Mouse (Mus musculus) midbrain, embryonic 13.5 days (tissue): ENCODE results near the gene Ankrd34a. TPM values are rescaled to one million over a fixed set of nuclear protein-coding genes. Genes with fewer than 3 reads are reported as not detected.
"Not testable (repeated sequence)": the region's sequence is repeated elsewhere in the genome, so short reads cannot be mapped to it uniquely, and the experiment has no call there.

ENCODE experiments used
- ATAC-seq: fragments of 200-750 bp; cut with Nextera tagmentation; 2 replicates; pipeline ENCODE4 v1.8.0; 2017; ENCODE audit warnings: mild to moderate bottlenecking, moderate TSS enrichment, moderate library complexity
- H3K27ac ChIP-seq: fragments of 300-500 bp; sonication (generic); 2 replicates; pipeline ENCODE4 v1.5.1; 2015; ENCODE audit warnings: inconsistent platforms, mild to moderate bottlenecking, moderate library complexity
- H3K27me3 ChIP-seq: fragments of 300-500 bp; sonication (generic); 2 replicates; pipeline ENCODE4 v1.6.1; 2015; ENCODE audit warnings: mild to moderate bottlenecking, inconsistent platforms
- H3K36me3 ChIP-seq: fragments of 300-500 bp; sonication (generic); 2 replicates; pipeline ENCODE4 v1.6.1; 2015; ENCODE audit warnings: mild to moderate bottlenecking, inconsistent platforms
- H3K4me1 ChIP-seq: fragments of 300-500 bp; sonication (generic); replicated peaks from 2 replicates; pipeline ENCODE4 v1.6.1; 2015; ENCODE audit warnings: inconsistent platforms
- H3K4me2 ChIP-seq: fragments of 300-500 bp; sonication (generic); replicated peaks from 2 replicates; pipeline ENCODE4 v1.6.1; 2015; ENCODE audit warnings: moderate library complexity, mild to moderate bottlenecking, inconsistent platforms
- H3K4me3 ChIP-seq: fragments of 300-500 bp; sonication (generic); replicated peaks from 2 replicates; pipeline ENCODE4 v1.5.1; 2015; ENCODE audit warnings: mild to moderate bottlenecking, inconsistent platforms
- H3K9ac ChIP-seq: fragments of 300-500 bp; sonication (generic); replicated peaks from 2 replicates; pipeline ENCODE4 v1.6.1; 2015; ENCODE audit warnings: mild to moderate bottlenecking, inconsistent platforms
- H3K9me3 ChIP-seq: fragments of 300-500 bp; sonication (generic); 2 replicates; pipeline ENCODE4 v1.6.1; 2016; ENCODE audit warnings: mild to moderate bottlenecking, inconsistent platforms
- WGBS: fragments of 180-500 bp; shearing (Covaris S2); methylation state at CpG from one replicate; pipeline ENCODE4 v1.1.7; 2015; 5-methylcytosine and 5-hydroxymethylcytosine counted together
- polyA plus RNA-seq: library from polyadenylated mRNA; unstranded; fragments of >200 nt; fragmentation: Nextera tagmentation; extraction: Ambion mirVana; gene quantifications from 2 replicates; pipeline ENCODE4 v1.2.1, GENCODE M21; 2015

The Ankrd34a gene
- polyA plus RNA-seq, 1 experiment from 2014 or later: 6.5 TPM

DNA sequence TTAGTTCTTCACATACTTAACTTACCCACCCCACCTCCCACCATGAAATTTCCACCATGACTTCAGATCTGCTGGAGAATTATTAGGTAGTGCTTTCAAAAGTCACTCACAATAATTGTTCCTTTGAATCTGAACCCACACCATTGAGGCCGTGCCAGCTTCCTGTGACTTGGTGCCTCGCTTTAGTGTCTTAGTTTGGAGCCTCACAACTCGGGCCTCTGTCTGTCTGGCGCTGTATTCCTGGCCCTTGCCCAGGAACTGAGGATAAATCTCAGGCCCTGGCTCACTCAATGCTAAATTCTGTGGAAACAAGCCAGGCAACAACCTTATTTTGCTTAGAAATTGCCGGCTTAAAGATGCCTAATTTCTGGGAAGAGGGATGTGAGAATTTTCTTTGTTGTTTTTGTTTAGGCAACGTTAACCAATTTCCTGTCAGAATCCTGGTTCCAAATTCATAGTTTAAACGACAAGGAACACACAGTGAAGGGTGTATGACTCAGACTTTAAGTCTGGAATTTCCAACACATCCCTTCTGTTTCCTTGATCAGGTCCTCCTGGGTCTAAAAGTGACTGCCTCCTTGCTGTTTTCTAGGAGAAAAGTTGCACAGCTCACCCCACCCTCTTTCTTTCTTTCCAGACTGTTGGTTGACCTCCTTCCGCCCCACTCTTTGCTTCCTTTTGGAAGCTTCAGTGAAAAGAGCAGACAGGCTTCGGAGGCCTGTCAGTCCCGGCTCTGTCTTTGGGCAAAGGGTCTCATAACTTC lies 5.7 kb downstream of the Ankrd34a start:
- 16% methylated on average over 10 of the region's 10 CpGs for WGBS
- Histone ChIP-seq H3K27me3 (0 out of 2 replicates have a peak, but pooled peaks cover 2% of the 10 kb centered on the region), H3K36me3 (no peaks in the 10 kb centered on the region), H3K9ac (peak overlapping the region; percentile 92), H3K4me1 (peaks cover 75% of the 10 kb centered on the region), H3K27ac (peak overlapping the region; percentile 95), H3K4me3 (peak overlapping the region; percentile 84), H3K9me3 (no peaks in the 10 kb centered on the region), H3K4me2 (peak overlapping the region; percentile 84)
- no peak for ATAC-seq

GRCm38 (mm10) chr3:96602704-96603084 lies 6.3 kb downstream of the Ankrd34a start:
- Histone ChIP-seq H3K27me3 (0 out of 2 replicates have a peak, but pooled peaks cover 2% of the 10 kb centered on the region), H3K4me3 (peak overlapping the region; percentile 84), H3K36me3 (0 out of 2 replicates have a peak, but pooled peaks cover 4% of the 10 kb centered on the region), H3K4me2 (peak overlapping the region; percentile 84), H3K27ac (peak overlapping the region; percentile 95), H3K4me1 (peaks cover 69% of the 10 kb centered on the region), H3K9ac (peak overlapping the region; percentile 92), H3K9me3 (no peaks in the 10 kb centered on the region)
- 24% methylated on average over 5 of the region's 5 CpGs for WGBS
- no peak for ATAC-seq

GRCm38 (mm10) chr3:96603311-96603710 lies 6.9 kb downstream of the Ankrd34a start:
- peak overlapping the region; percentile 92 for H3K9ac ChIP-seq
- peaks cover 63% of the 10 kb centered on the region for H3K4me1 ChIP-seq
- H3K4me2 ChIP-seq: peak overlapping the region; percentile 84
- WGBS: 31% methylated on average over 5 of the region's 5 CpGs
- H3K9me3 ChIP-seq: no peaks in the 10 kb centered on the region
- ATAC-seq: no peak
- H3K36me3 ChIP-seq: 0 out of 2 replicates have a peak, but pooled peaks cover 5% of the 10 kb centered on the region
- H3K27ac ChIP-seq: peak overlapping the region; percentile 95
- peak overlapping the region; percentile 84 for H3K4me3 ChIP-seq
- H3K27me3 ChIP-seq: 0 out of 2 replicates have a peak, but pooled peaks cover 2% of the 10 kb centered on the region

DNA sequence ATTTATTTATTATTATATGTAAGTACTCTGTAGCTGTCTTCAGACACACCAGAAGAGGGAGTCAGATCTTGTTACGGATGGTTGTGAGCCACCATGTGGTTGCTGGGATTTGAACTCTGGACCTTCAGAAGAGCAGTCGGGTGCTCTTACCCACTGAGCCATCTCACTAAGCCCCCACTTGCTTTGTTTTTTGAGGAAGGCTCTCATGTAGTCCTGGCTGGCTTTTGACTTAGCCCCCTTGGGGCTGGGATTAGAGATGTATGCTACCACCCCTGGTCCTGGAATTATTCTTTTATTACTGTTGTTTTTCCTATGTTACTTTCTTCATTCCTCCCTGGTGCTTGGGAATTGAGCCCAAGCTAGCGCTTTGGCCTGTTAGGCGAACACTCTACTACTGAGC lies 9.6 kb downstream of the Ankrd34a start:
- WGBS: 88% methylated on average over 4 of the region's 4 CpGs
- not testable (repeated sequence) for H3K27me3 ChIP-seq, H3K9me3 ChIP-seq, H3K36me3 ChIP-seq, ATAC-seq, H3K9ac ChIP-seq, H3K4me2 ChIP-seq, H3K27ac ChIP-seq, H3K4me3 ChIP-seq
- H3K4me1 ChIP-seq: peaks cover 42% of the 10 kb centered on the region

GRCm38 (mm10) chr3:96606618-96607017 lies 10.2 kb downstream of the Ankrd34a start:
- no peak for ATAC-seq
- Histone ChIP-seq H3K4me3 (no peak overlapping the region), H3K27me3 (no peaks in the 10 kb centered on the region), H3K4me2 (no peak overlapping the region), H3K4me1 (peaks cover 42% of the 10 kb centered on the region), H3K27ac (no peak overlapping the region), H3K36me3 (0 out of 2 replicates have a peak, but pooled peaks cover 5% of the 10 kb centered on the region), H3K9ac (no peak overlapping the region), H3K9me3 (no peaks in the 10 kb centered on the region)
- WGBS: 94% methylated on average over 4 of the region's 4 CpGs

DNA sequence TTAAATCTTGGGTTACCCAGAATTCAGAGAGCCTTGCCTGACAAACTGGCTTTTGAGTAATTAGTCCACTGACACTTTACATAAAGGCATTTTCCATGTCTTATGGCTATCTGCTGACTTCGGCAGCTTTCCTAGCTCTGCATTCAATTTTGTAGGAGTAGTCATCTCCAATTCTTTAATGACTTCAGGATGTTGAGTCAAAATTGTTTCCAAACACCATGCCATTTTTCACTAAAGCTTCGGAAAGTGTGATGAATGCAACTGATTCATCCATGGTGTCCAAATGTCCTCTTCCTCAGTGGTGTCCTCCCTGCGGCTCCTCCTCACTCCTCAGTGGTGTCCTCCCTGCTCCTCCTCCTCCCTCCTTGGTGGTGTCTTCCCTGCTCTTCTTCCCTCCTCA lies 21.5 kb downstream of the Ankrd34a start:
- no peaks in the 10 kb centered on the region for H3K27me3 ChIP-seq
- ATAC-seq: no peak
- 96% methylated on average over 3 of the region's 3 CpGs for WGBS
- no peak overlapping the region for H3K9ac ChIP-seq
- no peak overlapping the region for H3K27ac ChIP-seq
- no peaks in the 10 kb centered on the region for H3K4me1 ChIP-seq
- H3K4me3 ChIP-seq: no peak overlapping the region
- peaks cover 73% of the 10 kb centered on the region for H3K36me3 ChIP-seq
- H3K4me2 ChIP-seq: no peak overlapping the region
- H3K9me3 ChIP-seq: no peaks in the 10 kb centered on the region

DNA sequence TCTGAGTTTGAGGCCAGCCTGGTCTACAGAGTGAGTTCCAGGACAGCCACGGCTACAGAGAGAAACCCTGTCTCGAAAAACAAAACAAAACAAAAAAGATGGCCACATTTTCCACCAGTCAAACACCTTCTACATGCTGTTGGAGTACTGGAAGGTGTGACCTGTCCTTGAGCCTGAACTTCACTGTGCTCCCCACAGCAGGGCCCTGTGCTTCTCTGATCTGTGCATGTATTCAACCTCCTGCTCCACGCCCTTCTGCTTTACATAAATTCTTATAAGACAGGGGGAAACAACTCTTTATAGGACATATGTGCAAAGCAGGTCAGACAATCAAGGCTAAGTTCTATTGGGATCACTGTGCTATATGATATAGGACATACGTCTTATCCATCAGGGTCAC lies 26.8 kb downstream of the Ankrd34a start:
- Histone ChIP-seq H3K4me3 (no peak overlapping the region), H3K27ac (no peak overlapping the region), H3K9ac (no peak overlapping the region), H3K4me1 (no peaks in the 10 kb centered on the region), H3K9me3 (no peaks in the 10 kb centered on the region), H3K4me2 (no peak overlapping the region), H3K36me3 (peaks cover 66% of the 10 kb centered on the region), H3K27me3 (no peaks in the 10 kb centered on the region)
- ATAC-seq: no peak
- WGBS: 92% methylated on average over 4 of the region's 4 CpGs

GRCm38 (mm10) chr3:96629729-96630600 lies 33.5 kb downstream of the Ankrd34a start, which contains the start of gene Rbm8a:
Gene Rbm8a, plus strand, starts transcription at chr3:96629933.
- Histone ChIP-seq H3K9ac (peak within 1 kb of the TSS; percentile 78), H3K4me1 (peaks cover 23% of the 10 kb centered on the region), H3K36me3 (peaks cover 33% of the 10 kb centered on the region), H3K27ac (peak within 1 kb of the TSS; percentile 79), H3K4me3 (peak within 1 kb of the TSS; percentile 76), H3K4me2 (peak within 1 kb of the TSS; percentile 89), H3K27me3 (no peaks in the 10 kb centered on the region), H3K9me3 (no peaks in the 10 kb centered on the region)
- ATAC-seq: peak; percentile 96
- WGBS: 2% methylated on average over 48 of the region's 48 CpGs

DNA sequence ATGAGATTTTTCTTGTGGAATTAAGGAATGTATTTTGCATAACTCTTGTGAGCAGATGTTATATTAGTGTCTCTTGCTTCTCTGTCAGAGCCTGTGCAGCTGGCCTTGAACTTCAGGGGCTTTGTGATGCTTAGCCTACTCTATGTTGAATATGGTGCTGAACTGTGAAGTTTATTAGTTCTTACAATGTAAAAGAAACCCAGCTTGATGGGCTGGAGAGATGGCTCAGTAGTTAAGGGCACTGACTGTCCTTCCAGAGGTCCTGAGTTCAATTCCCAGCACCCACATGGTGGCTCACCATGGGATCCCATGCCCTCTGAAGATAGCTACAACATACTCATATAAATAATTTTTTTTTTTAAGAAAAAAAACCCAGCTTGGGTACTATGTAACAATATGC lies 35.6 kb downstream of the Ankrd34a start:
- Histone ChIP-seq H3K4me3 (no peak overlapping the region), H3K9me3 (no peaks in the 10 kb centered on the region), H3K27me3 (no peaks in the 10 kb centered on the region), H3K36me3 (peaks cover 22% of the 10 kb centered on the region), H3K4me2 (no peak overlapping the region), H3K9ac (no peak overlapping the region), H3K27ac (no peak overlapping the region), H3K4me1 (peaks cover 39% of the 10 kb centered on the region)
- ATAC-seq: no peak

DNA sequence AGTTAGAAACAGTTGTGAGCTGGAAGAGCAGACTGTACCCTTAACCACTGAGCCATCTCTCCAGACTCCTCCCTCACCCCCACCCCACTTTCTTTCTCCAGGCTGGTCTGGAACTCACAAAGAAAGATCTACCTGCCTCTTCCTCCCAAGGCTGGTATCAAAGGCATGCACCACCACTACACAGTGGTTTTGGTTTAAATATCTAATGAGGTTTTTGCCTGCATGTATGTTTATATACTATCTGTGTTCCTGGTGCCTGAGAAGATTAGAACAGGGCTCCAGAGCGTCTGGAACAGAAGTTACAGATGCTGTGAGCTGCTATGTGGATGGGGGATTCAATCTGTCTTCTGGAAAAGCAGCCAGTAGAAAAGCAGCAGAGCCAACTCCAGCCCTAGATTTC lies 37.6 kb downstream of the Ankrd34a start:
- no peak overlapping the region for H3K4me2 ChIP-seq
- H3K36me3 ChIP-seq: peaks cover 38% of the 10 kb centered on the region
- 74% methylated on average over 1 of the region's 1 CpGs for WGBS
- no peaks in the 10 kb centered on the region for H3K27me3 ChIP-seq
- no peak overlapping the region for H3K9ac ChIP-seq
- no peak overlapping the region for H3K4me3 ChIP-seq
- H3K27ac ChIP-seq: no peak overlapping the region
- ATAC-seq: no peak
- peaks cover 40% of the 10 kb centered on the region for H3K4me1 ChIP-seq
- no peaks in the 10 kb centered on the region for H3K9me3 ChIP-seq

DNA sequence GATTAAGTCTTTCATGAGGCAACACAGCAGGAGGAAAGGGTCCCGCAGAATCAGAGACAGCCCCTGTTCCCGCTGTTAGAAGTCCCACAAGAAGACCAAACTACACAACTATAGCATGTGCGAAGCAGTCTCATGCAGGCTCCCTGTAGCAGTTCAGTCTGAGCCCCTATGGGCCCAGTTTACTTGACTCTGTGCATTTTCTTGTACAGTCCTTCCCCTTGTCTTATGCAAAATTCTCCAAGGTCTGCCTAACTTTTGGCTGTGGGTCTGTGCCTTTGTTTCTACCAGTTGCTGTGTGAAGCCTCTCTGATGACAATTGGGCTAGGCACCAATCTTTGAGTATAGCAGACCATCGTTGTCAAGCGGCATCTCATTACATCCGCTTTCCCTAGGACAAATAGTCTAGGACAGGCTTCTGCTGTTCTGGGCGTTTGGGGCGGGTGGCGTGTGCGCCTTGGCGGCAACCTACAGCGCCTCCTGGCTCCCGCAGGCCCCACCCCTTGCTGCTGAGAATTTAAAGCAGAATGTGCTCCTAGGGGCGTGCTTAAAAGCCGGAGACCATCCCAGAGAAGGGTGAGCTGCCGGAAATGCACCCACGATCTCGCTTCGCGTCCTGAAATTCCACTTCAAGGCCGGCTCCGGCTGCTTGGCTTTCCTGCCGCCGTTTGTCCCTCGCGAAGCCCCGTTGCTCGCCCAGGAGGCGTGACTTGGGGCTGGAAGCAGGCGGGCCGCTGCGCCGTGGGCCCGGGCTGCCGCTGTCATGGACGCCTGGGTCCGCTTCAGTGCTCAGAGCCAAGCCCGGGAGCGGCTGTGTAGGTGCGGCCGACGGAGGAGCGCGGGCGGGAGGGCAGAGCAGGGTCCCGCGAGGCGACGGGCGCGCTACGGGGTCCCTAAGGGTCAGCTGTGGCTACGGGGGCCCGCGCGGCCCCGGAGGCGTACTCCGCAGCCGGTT lies 38.8 kb downstream of the Ankrd34a start, which contains the start of the genes Pex11b and Gm42957:
Gene Pex11b (plus strand): TSS at position 449 of the 952 bp plus-strand sequence.
Gene Gm42957 (plus strand): TSS at position 547 of the 952 bp plus-strand sequence.
- Histone ChIP-seq H3K36me3 (peaks cover 48% of the 10 kb centered on the region), H3K27me3 (no peaks in the 10 kb centered on the region)
- WGBS: 2% methylated on average over 60 of the region's 60 CpGs

More for the DNA sequence above, 38.8 kb downstream of the Ankrd34a start, which contains the start of the genes Pex11b and Gm42957:
- Histone ChIP-seq H3K4me2 (peak within 1 kb of the TSS; percentile 94), H3K27ac (peak within 1 kb of the TSS; percentile 88), H3K9me3 (no peaks in the 10 kb centered on the region), H3K9ac (peak within 1 kb of the TSS; percentile 95), H3K4me1 (peaks cover 35% of the 10 kb centered on the region), H3K4me3 (peak within 1 kb of the TSS; percentile 95)
- peak; percentile 94 for ATAC-seq
